Mouse (Mus musculus) heart, adult 18-20 months (tissue): ENCODE measurements around the gene Selenon. TPM values are rescaled to one million over a fixed set of nuclear protein-coding genes. Genes with fewer than 3 reads are reported as not detected.

Experiments
- DNase-seq, 2 experiments: peaks; one replicate each; pipeline ENCODE4 v3.0.0; 2021 to 2022; ENCODE audit warnings: mixed read lengths in 1 of 2
- total RNA-seq, 2 experiments: library from RNA; stranded (reverse); gene quantifications; 2 replicates each; pipeline ENCODE4 v1.2.3; 2021

Selenon gene
- total RNA-seq, 2 experiments from 2014 or later = 16.8 to 17.0 TPM

GRCm38 (mm10) chr4:134578407-134578806 is 26.4 kb upstream of the Selenon start:
- DNase-seq = no peak

- no peak for DNase-seq
Observed at GRCm38 (mm10) chr4:134577281-134577680, 25.3 kb upstream of the Selenon start.

DNA sequence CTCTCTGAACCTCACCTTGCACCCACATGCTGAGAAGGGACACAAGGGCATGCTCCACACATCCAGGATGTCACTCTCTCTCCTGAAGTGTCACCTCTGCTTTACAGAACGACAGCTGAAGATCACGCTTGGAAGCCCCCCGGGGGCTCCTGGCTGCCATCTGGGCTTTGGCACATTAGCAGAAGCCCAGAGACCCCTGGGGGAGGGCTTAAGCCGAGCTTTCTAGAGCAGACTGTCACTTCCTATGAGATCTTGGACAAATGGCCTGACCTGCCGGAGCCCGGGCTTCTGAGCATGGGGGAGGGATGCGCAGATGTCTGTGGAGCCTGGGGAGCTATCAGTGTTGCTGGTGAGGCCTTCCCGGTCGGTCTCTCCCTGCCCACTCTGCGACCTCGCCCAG is 23.5 kb upstream of the Selenon start:
- DNase-seq = no peak

GRCm38 (mm10) chr4:134572449-134573300 is 20.7 kb upstream of the Selenon start:
- no peak for DNase-seq

GRCm38 (mm10) chr4:134570704-134571451 is 18.9 kb upstream of the Selenon start:
- no peak for DNase-seq

DNA sequence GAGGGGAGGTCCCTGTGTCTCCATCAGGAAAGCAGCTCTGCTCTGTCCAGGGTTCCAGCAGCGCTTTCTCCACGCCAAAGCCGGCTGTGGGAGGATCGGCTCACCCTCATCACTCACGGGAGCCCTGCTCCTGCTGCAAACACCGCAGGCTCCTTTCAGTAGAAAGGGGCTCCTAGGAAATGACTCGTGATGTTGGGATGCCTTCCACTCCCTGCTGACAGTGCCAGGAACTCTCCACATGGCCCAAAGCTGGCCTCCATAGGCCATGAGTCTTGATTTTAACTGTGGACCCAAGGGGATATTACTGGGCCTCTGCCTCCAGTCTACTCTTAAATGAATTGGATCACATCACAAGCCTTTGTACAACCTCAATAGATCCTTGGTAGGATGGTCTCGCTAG is 17.9 kb upstream of the Selenon start:
- DNase-seq = no peak

GRCm38 (mm10) chr4:134569205-134569604 is 17.2 kb upstream of the Selenon start:
- no peak for DNase-seq

DNA sequence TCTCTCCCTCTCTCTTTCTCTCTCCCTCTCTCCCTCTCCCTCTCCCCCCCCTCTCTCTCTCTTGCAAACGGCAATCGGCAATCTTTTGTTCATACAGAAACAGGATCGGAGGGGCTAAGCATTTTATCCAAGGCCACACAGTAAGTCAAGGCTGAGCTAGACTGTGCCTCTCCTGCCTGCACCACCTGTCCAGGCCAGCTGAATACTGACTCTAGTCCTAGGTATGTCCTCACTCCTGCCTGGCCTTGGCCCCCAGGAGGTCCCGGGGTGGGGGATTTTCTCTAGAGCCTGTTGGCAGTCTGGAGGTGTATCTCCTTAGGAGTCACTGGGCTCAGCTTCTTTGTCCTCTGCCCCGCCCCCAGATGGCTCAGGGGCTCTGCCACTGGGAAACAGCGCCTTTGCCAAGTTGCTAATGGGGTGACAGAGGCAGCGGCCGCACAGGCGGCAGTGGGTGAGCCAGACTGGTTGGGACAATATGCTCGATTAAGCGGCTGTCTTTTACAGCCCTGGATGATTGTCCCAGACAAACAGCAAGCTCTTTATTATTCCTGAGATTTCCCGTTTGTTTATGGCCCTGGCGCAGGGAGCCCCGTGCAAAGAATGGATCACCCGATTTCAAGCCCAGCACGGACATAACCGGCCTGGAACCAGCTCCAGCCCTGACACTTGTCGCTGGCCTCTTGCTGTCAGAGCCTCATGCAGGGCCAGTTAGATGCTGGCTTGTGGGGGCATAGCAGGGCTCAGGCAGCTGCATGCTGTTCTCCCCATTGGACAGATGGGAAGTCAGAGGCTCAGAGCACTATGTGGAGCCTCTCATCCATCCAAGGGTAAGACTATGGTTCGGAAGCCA is 15.6 kb upstream of the Selenon start:
- no peak for DNase-seq

- no peak for DNase-seq
Observed at GRCm38 (mm10) chr4:134564093-134564492, 12.1 kb upstream of the Selenon start.

GRCm38 (mm10) chr4:134563624-134564023 is 11.7 kb upstream of the Selenon start:
- no peak for DNase-seq

GRCm38 (mm10) chr4:134562014-134562413 is 10.0 kb upstream of the Selenon start:
- DNase-seq = no peak

DNA sequence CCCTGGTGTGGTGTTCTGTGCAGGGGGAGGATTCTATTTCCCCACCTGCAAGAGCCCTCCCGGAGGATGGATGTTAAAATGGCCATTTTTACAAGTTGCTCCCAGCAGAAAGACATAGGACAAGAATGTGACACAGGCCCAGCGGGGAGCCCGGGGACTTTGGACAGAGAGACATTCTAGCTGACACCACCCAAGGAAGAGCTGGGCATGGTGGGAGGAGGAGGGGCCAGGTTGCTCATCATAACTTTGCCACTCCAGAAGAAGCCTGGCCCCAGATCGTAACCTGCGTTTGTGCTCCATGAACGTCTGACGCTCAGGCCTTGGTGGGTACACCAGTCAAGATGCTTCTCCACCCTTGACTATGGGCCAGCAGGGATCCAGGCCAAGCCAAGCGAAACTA is 8.7 kb upstream of the Selenon start:
- no peak for DNase-seq

- no peak for DNase-seq
Observed at GRCm38 (mm10) chr4:134559154-134559553, 7.2 kb upstream of the Selenon start.

DNA sequence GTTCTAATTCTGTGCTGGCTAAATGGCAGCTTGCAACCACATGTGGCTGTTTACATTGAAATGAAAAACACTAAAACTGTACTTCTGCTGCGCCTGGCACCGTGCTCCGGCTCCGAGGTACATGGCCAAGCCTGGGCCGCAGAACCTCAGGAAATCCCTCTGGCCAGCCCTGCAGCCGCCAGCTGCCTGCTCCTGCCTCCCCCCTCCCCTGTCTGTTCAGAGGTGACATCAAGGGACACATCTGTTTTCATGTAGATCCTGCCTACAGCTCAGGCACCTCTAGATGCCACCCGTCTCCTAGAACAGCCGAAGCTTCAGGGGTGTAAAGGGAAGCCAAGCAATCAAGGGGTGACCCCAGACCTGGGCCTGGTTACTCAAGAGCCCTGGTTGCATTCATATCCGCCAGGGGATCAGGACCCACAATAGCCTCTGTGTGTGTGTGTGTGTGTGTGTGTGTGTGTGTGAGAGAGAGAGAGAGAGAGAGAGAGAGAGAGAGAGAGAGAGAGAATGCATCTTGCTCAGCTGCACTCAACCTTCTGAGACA is 6.7 kb upstream of the Selenon start:
- DNase-seq = peak in 1 of 2 experiments; percentile 26

- peak; percentile 42 to 43 for DNase-seq
Observed at GRCm38 (mm10) chr4:134557626-134558249, 5.8 kb upstream of the Selenon start.

- DNase-seq = no peak
Observed at GRCm38 (mm10) chr4:134555956-134556580, 4.1 kb upstream of the Selenon start.

GRCm38 (mm10) chr4:134553631-134554030 is 1.7 kb upstream of the Selenon start:
- DNase-seq = no peak

DNA sequence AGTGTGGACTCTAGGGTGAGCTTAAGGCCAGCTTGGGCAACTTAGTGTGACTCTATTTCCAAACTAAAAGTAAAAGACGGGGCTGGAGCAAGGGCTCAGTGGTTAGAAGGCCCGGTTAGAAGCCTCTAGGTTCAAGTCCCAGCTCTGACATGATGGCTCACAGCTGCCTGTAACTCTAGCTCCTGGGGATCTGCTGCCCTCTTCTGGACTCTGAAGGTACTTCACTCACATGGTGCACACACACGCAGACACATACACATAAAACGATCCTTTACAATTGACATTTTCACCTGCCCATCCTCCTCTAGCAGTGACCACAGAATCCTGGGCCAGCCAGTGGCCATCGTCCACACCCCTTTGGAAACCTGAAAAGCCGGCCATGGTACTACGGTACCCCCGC is 2.1 kb downstream of the Selenon start:
- no peak for DNase-seq

DNA sequence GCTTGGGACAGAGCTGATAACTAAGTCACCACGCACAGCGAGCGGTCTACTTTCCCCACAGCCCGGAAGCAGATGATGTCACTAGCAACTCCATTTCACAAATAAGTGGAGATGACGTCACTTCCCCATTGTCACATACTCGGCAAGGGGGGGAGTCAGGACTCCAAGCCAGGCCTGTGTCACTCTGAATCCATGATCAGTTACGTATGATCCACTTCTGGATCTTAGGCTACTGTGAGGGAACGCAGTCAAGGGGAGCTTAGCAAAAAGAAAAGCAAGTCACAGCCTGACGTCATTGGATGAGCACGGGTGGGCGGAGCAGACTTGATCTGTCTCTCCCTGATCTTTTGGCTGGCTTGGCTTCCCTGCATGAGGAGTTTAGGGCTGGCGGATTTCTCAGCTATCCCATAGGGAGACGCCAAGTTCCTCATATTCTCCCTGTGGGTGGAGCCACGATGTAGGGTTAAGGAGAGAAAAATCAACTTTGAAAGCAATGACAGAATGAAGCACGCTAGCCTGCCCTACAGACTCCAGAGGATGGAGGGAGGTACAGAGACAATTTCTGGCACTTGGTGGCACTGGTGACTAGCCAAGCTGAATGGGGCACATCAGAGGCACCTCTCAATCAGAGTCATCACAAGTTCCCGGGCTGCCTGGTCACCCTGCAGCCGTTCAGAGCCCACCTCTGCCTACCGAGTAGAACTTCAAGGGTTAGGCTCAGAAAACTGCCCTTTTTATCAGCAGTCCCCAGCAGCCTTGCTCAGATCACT is 3.6 kb downstream of the Selenon start:
- DNase-seq = peak; percentile 54 to 68
